ENCODE assay signal across 8 mouse cellular contexts in the genomic region with DNA sequence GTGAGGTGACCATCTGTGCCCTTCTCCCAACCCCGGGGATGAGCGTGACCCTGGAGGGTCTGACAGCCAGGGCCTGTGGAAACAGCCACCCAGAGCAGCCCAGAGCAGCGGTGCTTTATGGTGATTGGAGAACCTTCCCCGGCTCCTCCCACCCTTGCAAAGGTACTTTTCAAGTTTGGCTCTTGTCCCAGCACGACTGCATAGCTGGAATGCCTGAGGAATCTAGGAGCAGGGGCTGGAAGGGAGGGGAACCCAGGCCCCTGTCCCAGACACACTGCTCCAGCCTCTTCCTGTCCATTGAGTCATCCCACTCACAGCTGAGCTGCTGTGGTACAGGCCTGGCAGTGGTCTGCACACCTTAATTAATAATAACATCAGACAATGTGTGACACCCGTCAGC. TPM values are rescaled to one million over a fixed set of nuclear protein-coding genes. Genes with fewer than 3 reads are reported as not detected.
DNase-seq lines count a peak whose midpoint lies in the region; ATAC-seq lines count a peak whose summit lies in the region.
"Had no signal": no experiment of that assay in that cellular context is flagged by ENCODE, and none has a peak within 500 bp of the region (broad histone marks: within the 10 kb centered on the region; RNA-seq: fewer than 3 reads in every experiment).

No protein-coding gene starts in this region.

- 13% methylated on average over 6 of the region's 6 CpGs for WGBS in embryonic facial prominence, embryonic 10.5 days
- WGBS in hindbrain, embryonic 12.5 days = 19% methylated on average over 6 of the region's 6 CpGs
- WGBS in liver, embryonic 11.5 days = 53% methylated on average over 6 of the region's 6 CpGs

- H3K27ac ChIP-seq in embryonic facial prominence, embryonic 10.5 days (replicated peaks) = peak overlapping the region; percentile 36
- H3K27ac ChIP-seq in hindbrain, embryonic 12.5 days = peak overlapping the region; percentile 57
- H3K27ac ChIP-seq in liver, embryonic 11.5 days (ENCODE audit: low read depth, low read length) = peak overlapping the region; percentile 42; the same call in 1 of the 2 replicates

- peaks cover 20% of the 10 kb centered on the region for H3K4me1 ChIP-seq in embryonic facial prominence, embryonic 10.5 days
- peaks cover 11% of the 10 kb centered on the region for H3K4me1 ChIP-seq in hindbrain, embryonic 12.5 days
- 0 out of 2 replicates have a peak, but pooled peaks cover 4% of the 10 kb centered on the region for H3K4me1 ChIP-seq in liver, embryonic 11.5 days (replicated peaks; ENCODE audit: control insufficient read depth, insufficient read depth, low read length)

- no peaks in the 10 kb centered on the region for H3K27me3 ChIP-seq in embryonic facial prominence, embryonic 10.5 days (replicated peaks; ENCODE audit: low read depth, poor library complexity, severe bottlenecking)
- H3K27me3 ChIP-seq in hindbrain, embryonic 12.5 days = no peaks in the 10 kb centered on the region
- H3K27me3 ChIP-seq in liver, embryonic 11.5 days (replicated peaks; ENCODE audit: control insufficient read depth, insufficient read depth, low read length) = no peaks in the 10 kb centered on the region

- peak; percentile 99 for DNase-seq in Muller cell, postnatal 12 days (ENCODE audit: inconsistent ontology term)
- peak; percentile 76 for DNase-seq in embryonic facial prominence, embryonic 10.5 days (ENCODE audit: low spot score)
- no peak for DNase-seq in liver, embryonic 11.5 days (ENCODE audit: low spot score)
- DNase-seq in ovary, postnatal 36 days (ENCODE audit: low spot score) = peak; percentile 30
- no peak for DNase-seq in adrenal gland, postnatal 4 days (ENCODE audit: low spot score in 2 of 2)
- DNase-seq in left cerebral cortex, postnatal 4 days = no peak

- no peaks in the 10 kb centered on the region for H3K9me3 ChIP-seq in embryonic facial prominence, embryonic 10.5 days
- H3K9me3 ChIP-seq in hindbrain, embryonic 12.5 days (replicated peaks) = no peaks in the 10 kb centered on the region
- no peaks in the 10 kb centered on the region for H3K9me3 ChIP-seq in liver, embryonic 11.5 days (ENCODE audit: control insufficient read depth, low read length)

- H3K9ac ChIP-seq in hindbrain, embryonic 12.5 days = 0 out of 2 replicates have a peak overlapping the region, but pooled peaks have one; percentile 8
- no peak overlapping the region for H3K9ac ChIP-seq in liver, embryonic 11.5 days (ENCODE audit: low read depth, low read length)

- H3K4me3 ChIP-seq in embryonic facial prominence, embryonic 10.5 days = no peak overlapping the region
- H3K4me3 ChIP-seq in hindbrain, embryonic 12.5 days = no peak overlapping the region
- H3K4me3 ChIP-seq in liver, embryonic 11.5 days (ENCODE audit: low read depth, low read length) = no peak overlapping the region

- 0 out of 2 replicates have a peak, but pooled peaks have one; percentile 48 for ATAC-seq in hindbrain, embryonic 12.5 days (ENCODE audit: low FRiP score)
- ATAC-seq in liver, embryonic 11.5 days (replicated peaks; ENCODE audit: low FRiP score) = no peak

- H3K4me2 ChIP-seq in hindbrain, embryonic 12.5 days (replicated peaks) = no peak overlapping the region
- no peak overlapping the region for H3K4me2 ChIP-seq in liver, embryonic 11.5 days

- peaks cover 99% of the 10 kb centered on the region for H3K36me3 ChIP-seq in embryonic facial prominence, embryonic 10.5 days (replicated peaks)
- peaks cover 65% of the 10 kb centered on the region for H3K36me3 ChIP-seq in hindbrain, embryonic 12.5 days
- H3K36me3 ChIP-seq in liver, embryonic 11.5 days (ENCODE audit: control insufficient read depth, insufficient read depth, low read length) = peaks cover 21% of the 10 kb centered on the region

- intact Hi-C loops in left cerebral cortex, postnatal 4 days (cut with DNase I) = no loop called here

RNA-seq across cellular contexts. Expression of a gene that starts 34.8 kb away (rescaled TPM):
- polyA plus RNA-seq in embryonic facial prominence, embryonic 10.5 days (2016; fragmentation: Nextera tagmentation; extraction: Ambion mirVana) = not detected in 2 replicates
- not detected in 2 replicates for polyA plus RNA-seq in hindbrain, embryonic 12.5 days (2016; fragmentation: Nextera tagmentation; extraction: Ambion mirVana)
- polyA plus RNA-seq in liver, embryonic 11.5 days (2014; fragmentation: Nextera tagmentation; extraction: Ambion mirVana) = 0.77 and 0.88 TPM in 2 replicates
- total RNA-seq in adrenal gland, postnatal 4 days (2021) = 1 to 10 TPM in 1 of 2 experiments, not detected in 1; 1.8 TPM
- total RNA-seq in left cerebral cortex, postnatal 4 days (2021) = 1 to 10 TPM; 1.2 to 1.7 TPM

RNA-seq across cellular contexts. Expression of a gene that starts 42.4 kb away (rescaled TPM):
- polyA plus RNA-seq in embryonic facial prominence, embryonic 10.5 days (2016; fragmentation: Nextera tagmentation; extraction: Ambion mirVana) = not detected in 2 replicates
- not detected in 2 replicates for polyA plus RNA-seq in hindbrain, embryonic 12.5 days (2016; fragmentation: Nextera tagmentation; extraction: Ambion mirVana)
- polyA plus RNA-seq in liver, embryonic 11.5 days (2014; fragmentation: Nextera tagmentation; extraction: Ambion mirVana) = 1.1 TPM in 1 of 2 replicates, not detected in the other
- total RNA-seq in adrenal gland, postnatal 4 days (2021) = not detected
- total RNA-seq in left cerebral cortex, postnatal 4 days (2021) = not detected
- polyA plus RNA-seq: neural tube, embryonic 14.5 days had no signal

Comparison
In these comparisons a context has a peak if more than half of its experiments do, and no peak if none do; other contexts are left out.
1. DNase-seq: peak in Muller cell, postnatal 12 days (single experiment), embryonic facial prominence, embryonic 10.5 days (single experiment) and ovary, postnatal 36 days (single experiment); none in liver, embryonic 11.5 days (single experiment), adrenal gland, postnatal 4 days (0 of 2) and left cerebral cortex, postnatal 4 days (single experiment).
2. Peak in every context shown above with its lines, with median percentiles within 50 percentile points of each other: H3K27ac ChIP-seq.